Mouse (Mus musculus) fat pad, adult 2 months (tissue): ENCODE measurements around the gene Slc2a6.

Experiments
- DNase-seq: peaks from one replicate; pipeline ENCODE4 v3.0.0-alpha.2; 2011; ENCODE audit warnings: low read depth, low spot score; ENCODE audit errors: extremely low read depth

Slc2a6 gene

DNA sequence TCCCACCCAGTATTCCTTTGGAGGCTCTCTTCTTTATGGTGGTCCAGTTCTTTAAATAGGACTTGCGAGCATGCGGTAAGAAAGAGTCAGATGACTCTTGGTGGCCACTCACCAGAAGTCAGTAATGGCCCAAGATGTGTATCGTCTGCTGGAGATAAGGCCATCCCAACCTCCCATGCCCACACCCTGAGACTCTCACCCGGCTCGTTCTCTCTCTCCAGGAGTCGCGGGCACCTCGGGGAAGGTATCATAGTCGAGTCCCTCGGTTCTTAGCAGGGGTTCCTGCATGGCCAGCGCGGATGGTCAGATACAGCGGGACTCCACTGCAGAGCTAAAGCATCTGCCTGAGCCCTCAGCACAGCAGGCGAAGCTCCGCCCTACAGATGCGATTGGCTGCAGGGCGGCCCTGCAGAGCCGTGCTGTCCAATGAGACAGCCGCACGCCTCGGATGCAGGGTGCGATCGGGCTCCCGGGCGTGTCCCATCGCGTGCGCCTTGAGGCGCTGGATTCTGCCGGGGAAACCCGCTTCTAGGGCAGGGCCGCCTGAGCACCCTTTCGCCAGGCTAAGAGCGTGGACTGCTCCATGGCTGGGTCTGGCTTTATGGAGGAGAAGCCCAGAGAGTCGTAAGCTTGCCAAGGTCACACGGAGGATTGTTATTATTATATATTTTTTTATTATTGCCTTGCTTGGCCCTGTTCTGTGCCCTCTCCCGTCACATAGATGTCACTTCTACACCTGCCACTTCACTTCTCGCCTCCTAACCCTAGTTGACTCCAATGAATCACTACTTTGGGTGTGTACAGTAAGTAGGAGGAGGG, at the start of gene Slc2a6:
Slc2a6 (minus strand) TSS at position 381 of the 819 bp plus-strand sequence.
- DNase-seq = no peak

GRCm38 (mm10) chr2:27075485-27075884, 47.7 kb upstream of the Slc2a6 start:
- no peak for DNase-seq

DNA sequence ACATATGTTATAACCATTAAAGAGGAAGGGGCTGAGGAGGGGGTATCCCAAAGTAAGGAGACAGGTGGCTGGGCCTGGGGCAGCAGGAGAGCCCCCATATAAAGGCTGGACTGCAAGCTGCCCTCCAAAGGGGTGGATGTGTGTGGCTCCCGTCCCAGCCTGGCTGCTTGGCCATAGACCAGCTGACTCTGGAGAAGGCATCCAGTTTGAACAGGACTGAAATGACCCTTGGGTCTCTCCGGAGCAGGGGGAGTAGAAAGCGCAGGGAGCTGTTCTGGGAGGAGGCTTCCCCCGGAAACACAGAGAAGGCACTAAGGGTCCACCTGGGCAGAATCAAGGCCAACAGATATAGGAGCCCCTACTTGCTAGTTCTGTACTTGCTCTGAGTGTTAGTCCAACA, 47.0 kb upstream of the Slc2a6 start:
- no peak for DNase-seq

GRCm38 (mm10) chr2:27073407-27073806, 45.6 kb upstream of the Slc2a6 start:
- DNase-seq = no peak

DNA sequence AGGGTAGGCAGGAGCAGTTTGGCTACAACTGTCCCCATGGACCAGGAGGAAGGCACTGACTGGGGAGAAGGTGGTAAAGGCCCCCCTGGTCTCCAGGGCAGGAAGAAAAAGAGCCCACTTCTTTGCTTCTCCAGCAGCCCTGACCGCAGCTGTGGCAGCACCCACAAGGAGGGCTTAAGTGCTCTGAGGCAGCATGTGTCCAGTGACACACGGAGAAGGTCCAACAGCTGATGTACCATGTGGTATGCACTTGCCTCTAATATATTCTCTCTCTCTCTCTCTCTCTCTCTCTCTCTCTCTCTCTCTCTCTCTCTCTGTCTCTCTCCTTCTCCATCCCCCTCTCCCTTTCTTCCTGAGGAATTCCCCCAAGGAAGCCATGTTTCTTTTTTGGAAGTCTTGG, 44.2 kb upstream of the Slc2a6 start, which contains the start of gene Mymk:
Mymk (minus strand) TSS at position 202 of the 400 bp plus-strand sequence.
- no peak for DNase-seq

GRCm38 (mm10) chr2:27071137-27071536, 43.3 kb upstream of the Slc2a6 start:
- no peak for DNase-seq

GRCm38 (mm10) chr2:27070247-27070813, 42.5 kb upstream of the Slc2a6 start:
- DNase-seq = no peak

DNA sequence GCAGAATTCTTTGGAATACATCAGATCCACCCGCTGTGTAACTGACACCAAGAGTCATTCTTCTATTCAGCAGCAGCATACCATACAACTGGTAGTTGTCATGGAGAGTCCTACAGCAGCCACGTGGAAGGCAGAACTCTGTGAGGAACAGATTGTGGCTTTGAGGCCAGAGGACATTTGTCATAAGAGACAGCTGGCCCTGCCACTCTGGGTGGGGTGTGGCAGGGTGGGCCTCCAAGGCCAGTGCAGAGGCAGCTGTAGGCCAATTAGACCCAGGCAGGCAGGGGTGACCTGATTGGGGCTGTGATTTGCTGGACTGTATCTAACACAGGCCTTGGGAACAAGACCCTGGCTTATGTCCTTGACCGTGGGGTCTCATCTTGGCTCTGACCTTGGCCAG, 41.8 kb upstream of the Slc2a6 start:
- DNase-seq = no peak

DNA sequence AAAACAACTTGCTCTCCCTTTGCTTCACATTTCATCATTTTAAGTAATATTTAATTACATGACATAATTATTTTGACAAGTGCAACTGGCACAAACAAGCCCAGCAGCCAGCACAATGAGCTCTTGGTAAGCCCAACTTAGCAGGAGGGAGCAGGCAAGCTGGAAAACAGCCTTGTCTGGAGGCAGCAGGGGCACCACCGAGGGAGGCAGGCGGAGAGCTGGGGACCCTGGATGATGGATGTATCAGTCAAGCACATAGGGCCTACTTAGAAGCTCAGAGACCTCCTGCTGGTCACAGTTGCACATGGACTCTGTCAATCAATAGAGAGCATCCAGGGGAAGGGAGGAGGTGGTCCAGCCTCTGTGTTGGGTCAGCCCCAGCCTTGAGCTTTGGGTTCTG, 40.2 kb upstream of the Slc2a6 start:
- no peak for DNase-seq

DNA sequence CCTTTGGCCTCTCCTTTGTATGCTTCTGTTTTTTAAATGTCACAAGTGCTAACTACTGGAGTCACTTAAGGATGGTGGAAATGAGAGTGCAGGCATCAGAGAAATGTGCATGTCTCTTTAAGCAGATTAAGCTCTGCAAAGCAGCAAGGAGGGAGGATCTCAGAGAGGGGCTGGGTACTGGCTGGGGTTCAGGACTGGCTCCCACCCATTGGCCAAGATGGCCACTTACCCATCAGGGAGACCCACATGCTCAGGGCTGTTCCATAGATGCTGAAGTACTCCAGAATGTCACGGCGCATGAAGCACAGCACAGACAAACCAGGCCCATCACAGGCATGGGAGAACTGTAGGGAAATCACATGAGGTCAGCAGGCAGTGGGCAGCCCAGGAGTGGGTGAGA, 39.3 kb upstream of the Slc2a6 start:
- no peak for DNase-seq

DNA sequence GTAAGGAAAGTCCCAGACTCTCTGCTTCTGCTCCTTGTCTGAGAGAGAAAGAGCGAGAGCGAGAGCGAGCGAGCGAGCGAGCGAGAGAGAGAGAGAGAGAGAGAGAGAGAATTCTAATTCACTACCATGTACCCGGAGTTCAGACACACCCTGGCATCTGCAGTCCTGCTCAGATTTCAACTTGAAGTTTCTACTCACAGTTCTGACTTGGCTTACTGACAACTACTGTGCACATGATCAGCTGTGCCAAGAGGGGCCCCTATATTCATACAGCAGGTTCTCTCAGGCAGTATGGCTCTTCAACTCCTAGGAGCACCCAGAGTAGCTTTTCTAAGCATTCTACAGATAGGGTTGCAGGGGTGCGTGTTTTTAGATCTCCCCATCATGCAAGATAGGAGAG, 31.4 kb upstream of the Slc2a6 start:
- DNase-seq = no peak

- no peak for DNase-seq
Observed at GRCm38 (mm10) chr2:27058751-27059150, 31.0 kb upstream of the Slc2a6 start.

- DNase-seq = no peak
Observed at GRCm38 (mm10) chr2:27058251-27058650, 30.5 kb upstream of the Slc2a6 start.

DNA sequence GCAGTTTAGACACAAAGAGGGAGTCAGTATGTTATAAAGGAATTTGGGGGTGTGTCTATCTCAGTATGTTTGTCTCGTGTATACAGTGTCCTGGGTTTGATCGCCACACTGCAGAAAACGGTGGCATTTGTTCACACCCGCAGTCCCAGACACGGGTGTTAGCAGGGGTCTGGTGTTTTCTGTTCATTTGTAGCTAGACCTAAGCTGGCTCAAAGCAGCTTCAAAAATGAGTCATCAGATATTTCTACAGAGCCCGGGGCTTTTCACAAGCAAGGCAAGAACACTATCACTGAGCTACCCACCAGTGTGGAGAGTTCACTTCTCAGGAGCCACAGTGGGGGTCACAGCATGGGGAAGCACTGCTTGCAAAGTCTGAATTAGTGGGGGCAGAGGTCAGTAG, 21.6 kb upstream of the Slc2a6 start:
- no peak for DNase-seq

DNA sequence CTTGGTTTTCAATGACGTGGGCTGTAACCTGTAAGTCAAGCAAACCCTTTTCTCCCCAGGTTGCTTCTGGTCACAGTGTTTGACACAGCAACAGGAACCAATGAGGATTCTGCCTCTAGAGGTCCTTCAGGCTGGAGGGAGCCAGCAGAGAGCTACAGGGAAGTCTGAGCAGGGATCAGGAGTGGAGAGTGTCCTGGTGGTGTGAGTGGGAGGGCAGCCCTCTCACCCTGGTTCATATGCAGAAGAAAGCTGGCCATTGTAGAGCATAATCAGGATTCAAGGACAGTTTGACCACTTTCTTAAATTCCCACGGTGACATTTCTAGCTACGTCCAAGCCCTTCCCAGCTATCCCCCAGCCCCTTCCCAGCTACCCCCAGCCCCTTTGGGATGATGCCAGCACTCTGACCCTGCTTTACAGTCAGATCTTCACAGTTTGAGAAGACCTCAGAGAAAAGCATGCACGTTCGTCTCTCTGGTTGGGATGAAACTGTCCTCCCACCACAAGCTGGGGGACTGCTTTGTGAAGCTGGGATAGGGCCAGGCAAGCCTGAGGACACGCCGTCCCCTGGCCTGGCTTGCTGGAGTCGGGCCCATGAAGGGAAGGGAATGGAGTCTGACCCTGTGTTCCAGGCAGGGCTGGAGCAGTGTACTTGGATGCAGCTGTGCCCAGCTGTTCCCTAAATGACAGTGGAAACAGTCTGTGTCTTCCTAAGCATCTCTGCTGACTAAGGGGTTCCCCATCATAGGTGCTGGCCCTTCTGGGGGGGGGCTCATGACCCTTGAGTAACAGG, 18.4 kb upstream of the Slc2a6 start:
- no peak for DNase-seq

- no peak for DNase-seq
Observed at GRCm38 (mm10) chr2:27044641-27045040, 16.8 kb upstream of the Slc2a6 start.

GRCm38 (mm10) chr2:27044166-27044565, 16.4 kb upstream of the Slc2a6 start:
- no peak for DNase-seq

- no peak for DNase-seq
Observed at GRCm38 (mm10) chr2:27043461-27043860, 15.7 kb upstream of the Slc2a6 start.

GRCm38 (mm10) chr2:27042131-27042844, 14.5 kb upstream of the Slc2a6 start:
- peak; percentile 92 for DNase-seq

DNA sequence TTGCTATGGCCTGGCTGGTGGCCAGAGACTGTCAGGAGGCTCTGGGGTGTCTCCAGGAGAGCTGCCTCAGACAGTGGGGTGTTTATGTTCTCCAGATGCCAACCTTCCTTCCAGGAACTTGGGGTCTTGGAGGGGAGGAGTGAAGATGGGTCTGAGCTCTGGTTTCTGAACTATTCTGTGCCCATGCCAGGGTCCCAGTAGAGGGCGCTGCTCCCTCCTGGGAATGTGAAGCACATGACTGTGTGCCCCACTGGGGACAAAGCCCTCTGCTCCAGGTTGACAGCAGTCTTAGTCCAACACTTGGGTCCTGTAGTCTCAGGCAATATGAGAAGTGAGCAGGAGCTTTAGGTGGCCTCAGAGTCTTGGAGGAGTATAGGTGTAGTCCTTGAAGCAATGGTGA, 11.5 kb upstream of the Slc2a6 start:
- no peak for DNase-seq

DNA sequence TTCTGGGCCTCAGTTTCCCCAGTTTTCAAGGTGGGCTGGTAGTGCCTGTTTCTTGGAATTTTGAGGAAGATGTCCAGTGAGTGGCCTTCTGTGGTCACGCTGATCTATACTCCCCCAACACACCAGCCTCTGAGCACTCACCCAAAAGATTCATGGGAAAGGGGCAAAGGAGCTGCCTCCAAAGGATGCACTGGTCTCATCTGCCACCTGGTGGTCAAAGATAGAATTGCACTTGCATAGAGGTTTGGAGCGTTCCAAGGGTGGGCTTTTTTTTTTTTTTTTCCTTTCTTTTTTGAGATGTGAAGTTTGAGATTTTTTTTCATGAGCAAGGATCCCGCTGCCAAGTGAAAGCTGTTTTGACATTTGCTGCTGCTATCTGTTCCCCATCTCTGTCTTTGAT, 10.8 kb upstream of the Slc2a6 start:
- no peak for DNase-seq
